Mouse (Mus musculus): ENCODE data around the gene Dusp15.

DNA sequence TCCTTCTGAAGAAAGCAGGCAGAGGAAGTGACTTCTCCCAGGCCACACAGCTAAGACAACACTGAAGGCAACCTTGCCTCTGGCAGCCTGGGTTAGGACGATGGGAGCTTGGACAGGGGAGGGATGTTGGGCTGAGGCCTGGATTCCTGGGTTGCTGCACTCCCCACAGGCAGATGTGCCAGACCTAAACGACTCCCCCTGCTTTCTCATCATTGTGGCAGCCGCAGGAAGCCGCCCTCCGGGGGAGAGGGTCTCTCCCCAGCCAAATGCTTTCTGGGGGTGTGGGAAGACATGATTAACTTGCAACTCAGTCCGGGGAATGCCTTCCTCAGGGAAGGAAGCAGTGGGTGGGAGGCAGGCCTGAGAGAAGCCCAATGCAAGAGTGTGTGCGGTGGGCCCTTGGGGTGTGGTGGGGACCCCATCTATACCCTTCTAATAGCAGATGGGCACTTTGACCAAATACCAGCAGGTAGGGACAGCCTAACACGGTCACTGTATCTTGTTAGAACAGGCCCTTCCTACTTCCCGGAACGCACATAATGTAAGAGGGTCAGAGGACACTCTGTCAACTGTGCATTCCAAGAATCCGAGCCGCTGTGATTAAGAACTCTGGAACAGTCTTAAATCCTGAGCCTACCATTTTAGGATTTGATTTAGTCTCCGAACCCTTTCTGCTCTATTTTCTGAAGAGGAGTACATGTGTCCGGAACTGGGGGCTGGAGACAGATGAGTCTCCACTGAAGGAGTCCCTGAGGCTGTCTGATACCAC is 23.1 kb downstream of the Dusp15 start:
- no peak for TF ChIP-seq CTCF (IDR thresholded peaks at IDR 0.05; ENCODE audit: extremely low read depth, insufficient read depth, insufficient read length, insufficient replicate concordance)
- TF ChIP-seq POLR2A (IDR thresholded peaks at IDR 0.05; ENCODE audit: low read depth, low read length): no peak

All from spleen, adult 2 months (tissue).